Mouse (Mus musculus): Measurements from ENCODE around the gene Zfp386.

The Zfp386 gene

DNA sequence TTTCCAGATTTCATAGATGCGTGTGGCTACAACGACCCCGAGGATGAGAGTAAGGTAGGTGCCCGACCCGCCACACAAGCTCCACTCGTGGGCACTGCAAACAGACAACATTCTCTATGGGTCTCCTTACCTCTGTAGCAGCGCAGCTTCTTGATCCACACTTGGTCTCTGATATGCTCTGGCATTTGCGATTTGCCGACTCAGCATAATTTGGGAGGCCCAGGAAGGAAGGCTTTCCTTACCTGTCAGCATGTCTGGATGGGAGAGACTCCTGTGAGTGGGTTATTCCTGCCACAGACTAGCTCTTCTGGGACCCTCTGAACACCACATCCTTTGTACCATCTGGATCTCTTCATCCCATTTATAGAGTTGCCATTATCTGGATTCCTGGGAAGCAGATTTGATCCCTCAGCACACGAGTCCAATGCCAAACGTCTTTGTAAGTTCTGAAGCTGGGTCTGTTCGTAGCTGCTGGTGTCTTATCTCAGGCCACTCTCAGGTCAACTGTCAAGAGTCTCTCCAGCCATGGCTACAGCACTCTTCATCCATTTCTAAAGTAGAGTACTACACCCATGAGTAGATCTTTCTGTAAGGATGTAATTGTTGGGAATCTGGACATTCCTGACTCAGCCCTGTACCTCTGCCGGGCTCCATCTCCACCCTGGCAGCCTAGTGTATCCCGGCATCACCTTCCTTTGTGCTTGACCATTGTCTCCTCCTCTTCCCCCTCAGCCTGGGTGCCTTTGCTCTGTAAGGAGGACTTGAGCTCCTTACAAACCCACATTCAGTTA lies 47.4 kb downstream of the Zfp386 start:
- DNase-seq, result no peak

DNA sequence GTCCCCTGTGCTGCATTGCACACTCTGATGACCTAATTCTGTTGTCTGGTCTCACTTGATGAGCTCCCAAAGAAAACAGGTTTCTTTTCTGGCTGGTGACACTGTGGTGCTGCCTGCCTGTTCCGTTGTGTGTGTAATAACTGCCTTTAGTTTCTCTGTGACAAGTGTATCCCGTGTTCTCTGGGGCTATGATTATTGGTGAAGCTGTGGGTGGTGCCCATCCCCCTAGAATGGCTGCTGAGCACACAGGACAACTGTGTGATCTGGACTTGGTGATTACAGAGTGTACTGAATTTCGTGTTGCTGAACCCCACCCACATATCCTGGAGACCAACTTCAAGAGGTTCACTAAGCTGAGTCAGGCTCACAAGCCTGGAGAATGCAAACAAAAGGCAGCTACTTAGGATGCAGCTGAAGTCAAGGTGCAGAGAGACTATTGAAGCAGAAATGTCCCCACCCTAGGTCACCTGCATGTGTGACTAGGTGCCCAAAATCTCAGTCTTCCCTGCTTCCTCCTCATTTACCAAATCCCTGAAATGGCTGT lies 48.9 kb downstream of the Zfp386 start:
- no peak for DNase-seq

DNA sequence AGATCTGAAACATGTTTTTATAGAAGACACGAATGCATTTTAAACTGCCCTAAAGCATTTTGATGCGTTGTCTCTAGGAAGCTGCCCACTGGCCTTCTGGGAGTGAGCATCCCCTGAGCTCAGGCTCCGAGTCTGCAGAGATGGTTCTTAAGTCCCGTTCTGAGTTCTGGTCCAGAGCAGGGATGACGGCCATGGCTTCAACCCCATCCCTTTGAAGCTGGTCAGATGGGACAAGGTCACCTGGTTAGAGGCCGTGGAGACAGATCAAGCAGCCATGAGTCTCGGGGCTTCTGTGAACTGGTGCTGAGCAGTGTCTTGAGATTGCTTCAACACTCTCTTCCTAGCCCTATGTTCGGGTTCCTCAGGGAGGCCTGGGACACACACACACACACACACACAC lies 49.6 kb downstream of the Zfp386 start:
- DNase-seq, result no peak

DNA sequence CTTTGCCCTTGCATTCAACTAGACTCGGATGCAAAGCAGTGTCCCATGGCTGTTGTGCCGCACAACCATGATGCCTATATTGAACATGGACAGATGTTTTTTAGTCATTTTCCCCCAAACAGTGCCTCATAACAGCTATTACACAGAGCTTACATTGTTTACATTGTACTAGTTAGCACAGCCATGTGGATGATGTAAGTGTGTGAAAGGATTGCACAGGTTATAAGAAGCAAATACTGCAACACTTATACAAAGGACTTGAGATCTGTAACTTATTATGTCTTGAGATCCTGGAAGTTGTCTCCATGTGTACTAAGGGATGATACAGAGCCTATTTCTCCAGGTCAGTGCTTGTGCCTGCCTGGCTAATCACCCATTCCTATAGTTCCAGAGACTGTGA lies 54.4 kb downstream of the Zfp386 start:
- DNase-seq, result no peak

DNA sequence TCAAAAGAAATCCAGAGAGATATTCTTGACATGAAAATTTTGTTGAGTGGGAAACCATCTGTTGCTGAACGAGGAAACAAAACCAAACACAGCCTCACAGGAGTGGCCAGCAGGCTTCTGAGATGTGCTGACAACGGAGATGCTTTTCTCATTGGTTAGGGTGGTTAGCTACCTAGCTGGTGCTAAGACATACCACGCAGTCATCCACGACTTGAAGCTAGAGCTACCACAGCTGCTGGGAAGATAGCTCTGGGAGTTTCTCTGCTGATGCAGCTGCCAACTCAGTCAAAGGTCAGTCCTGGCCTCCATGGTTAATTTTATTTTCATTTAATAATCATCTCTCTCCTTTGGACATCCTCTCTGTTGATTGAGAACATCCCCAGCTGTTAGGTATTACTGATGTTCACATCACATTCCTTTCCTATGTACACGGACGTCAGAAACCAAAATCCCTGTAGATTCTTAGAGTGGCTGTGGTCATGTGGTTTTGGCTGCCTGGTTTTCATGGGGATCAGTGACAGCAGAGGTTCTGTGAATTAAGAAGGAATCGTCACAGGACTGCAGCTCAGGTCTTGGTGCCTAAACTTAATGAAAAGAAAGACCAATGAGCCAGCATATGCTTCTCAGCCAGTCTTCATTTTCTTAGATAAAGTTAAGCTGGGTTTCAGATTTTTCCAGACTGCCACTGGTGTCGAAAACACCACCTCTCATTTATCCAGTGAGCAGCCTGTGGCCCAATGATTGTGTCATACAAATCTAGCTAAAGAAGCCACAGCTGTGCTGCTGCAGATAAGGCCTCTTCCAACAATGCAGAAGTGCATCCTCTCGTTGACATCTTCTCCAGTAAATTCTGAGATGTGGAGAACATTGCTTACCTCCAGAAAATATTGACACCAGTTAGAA lies 62.2 kb downstream of the Zfp386 start:
- no peak for DNase-seq

DNA sequence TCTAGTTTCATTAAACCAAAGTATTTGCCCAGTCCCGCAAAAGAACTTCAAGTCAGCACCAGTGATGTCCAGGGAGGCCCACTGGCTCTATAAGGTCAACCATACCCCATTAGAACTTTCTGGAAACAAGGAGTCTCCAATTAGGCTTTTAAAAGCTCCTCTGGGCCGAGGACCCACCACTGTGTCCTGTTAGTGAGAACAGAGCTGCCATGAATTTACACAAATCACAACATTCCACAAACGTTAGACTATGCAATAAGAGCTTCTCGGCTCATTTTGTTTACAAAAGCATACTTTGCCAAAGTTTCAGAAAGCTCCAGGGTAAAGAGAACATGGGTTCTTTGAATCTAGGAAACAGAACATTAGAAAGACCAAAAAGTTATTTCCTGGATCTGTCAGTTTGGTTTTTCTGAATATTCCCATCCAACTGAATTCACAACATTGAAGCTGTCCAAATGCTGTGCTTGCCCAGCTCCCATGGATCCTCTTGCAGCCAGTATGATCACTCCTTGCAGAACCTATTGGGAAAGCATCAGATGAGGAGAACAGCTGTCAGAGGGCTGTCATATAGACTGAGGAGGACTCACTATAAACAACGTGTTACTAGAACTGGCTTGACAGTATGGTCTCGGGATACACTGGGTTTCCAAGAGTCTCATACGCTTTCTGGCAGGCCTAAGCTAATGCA lies 63.6 kb downstream of the Zfp386 start:
- no peak for DNase-seq
